Mouse (Mus musculus) lung, postnatal 0 days (tissue): ENCODE measurements around the gene Ubap2.

Experiments
- CTCF ChIP-seq: IDR thresholded peaks from 2 replicates; pipeline ENCODE4 v1.5.1; 2016; ENCODE audit warnings: antibody characterized with exemption, mild to moderate bottlenecking
- EP300 ChIP-seq: IDR thresholded peaks from 2 replicates; pipeline ENCODE4 v1.6.1; 2016; ENCODE audit warnings: antibody characterized with exemption, mild to moderate bottlenecking, control low read depth

DNA sequence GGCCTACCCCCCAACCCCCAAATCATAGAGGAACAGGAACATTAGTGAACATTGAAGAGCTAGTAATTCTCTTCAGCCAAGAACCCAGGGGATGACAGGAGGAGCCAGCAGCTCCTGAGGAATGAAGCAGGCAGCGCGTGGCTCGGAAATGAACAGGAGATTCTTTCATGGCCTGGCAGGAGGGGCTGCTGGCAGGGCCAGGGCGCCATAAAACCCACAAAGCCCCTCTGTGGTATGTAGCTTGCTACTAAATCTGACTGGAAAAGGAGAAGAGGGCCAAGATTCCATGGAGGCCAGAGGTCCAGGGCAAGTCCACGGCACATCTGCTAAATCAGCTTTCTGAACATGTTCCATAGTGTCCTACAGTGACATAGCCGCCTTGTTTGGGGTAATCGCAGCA is 14.9 kb upstream of the Ubap2 start:
- TF ChIP-seq CTCF = no peak
- no peak for TF ChIP-seq EP300
